Mouse (Mus musculus) myocyte (in vitro differentiated cells): ENCODE measurements around the gene Acer3. TPM values are rescaled to one million over a fixed set of nuclear protein-coding genes. Genes with fewer than 3 reads are reported as not detected.

Source experiments
- H3K27me3 ChIP-seq: one replicate; pipeline ENCODE4 v1.6.1; 2011; ENCODE audit not compliant: control insufficient read depth, insufficient read depth, insufficient read length
- H3K36me3 ChIP-seq: one replicate; pipeline ENCODE4 v1.6.1; 2011; ENCODE audit not compliant: control insufficient read depth, insufficient read depth
- H3K4me2 ChIP-seq: one replicate; pipeline ENCODE4 v1.6.1; 2011; ENCODE audit warnings: low read depth, control low read depth
- H3K4me3 ChIP-seq: one replicate; pipeline ENCODE4 v1.5.1; 2011; ENCODE audit warnings: mild to moderate bottlenecking, control low read depth, moderate library complexity
- H3K79me2 ChIP-seq: one replicate; pipeline ENCODE4 v1.6.1; 2011; ENCODE audit not compliant: control insufficient read depth, insufficient read depth
- H3ac ChIP-seq: one replicate; pipeline ENCODE4 v1.6.1; 2011; ENCODE audit not compliant: control insufficient read depth, insufficient read length
- CEBPB ChIP-seq: IDR thresholded peaks from 2 replicates; pipeline ENCODE4 v1.6.1; 2011; ENCODE audit warnings: mild to moderate bottlenecking, moderate library complexity; ENCODE audit not compliant: poor library complexity, insufficient read depth, severe bottlenecking
- E2F4 ChIP-seq: IDR thresholded peaks from one replicate; pipeline ENCODE4 v1.6.1; 2011; ENCODE audit warnings: mild to moderate bottlenecking, control low read depth, moderate library complexity; ENCODE audit not compliant: insufficient read depth
- MAX ChIP-seq: IDR thresholded peaks from one replicate; pipeline ENCODE4 v1.6.1; 2011; ENCODE audit warnings: low read depth, mild to moderate bottlenecking, control low read depth
- MYOD1 ChIP-seq, 3 experiments: IDR thresholded peaks; one replicate each; pipeline ENCODE4 v1.6.1; 2011; ENCODE audit warnings: control low read depth in 2 of 3, low read depth in 2 of 3, mild to moderate bottlenecking in 2 of 3, moderate library complexity in 1 of 3; ENCODE audit not compliant: insufficient read length in 2 of 3, control insufficient read depth in 1 of 3
- MYOG ChIP-seq, 3 experiments: IDR thresholded peaks; one replicate each; pipeline ENCODE4 v1.6.1; 2011; ENCODE audit warnings: control low read depth in 2 of 3, low read depth in 2 of 3, mild to moderate bottlenecking in 2 of 3; ENCODE audit not compliant: insufficient read length in 2 of 3, control insufficient read depth in 1 of 3, insufficient read depth in 1 of 3
- POLR2A ChIP-seq: IDR thresholded peaks from one replicate; pipeline ENCODE4 v1.6.1; 2011; ENCODE audit warnings: low read depth, mild to moderate bottlenecking, control low read depth, moderate library complexity; ENCODE audit not compliant: insufficient read length
- POLR2AphosphoS2 ChIP-seq: IDR thresholded peaks from one replicate; pipeline ENCODE4 v1.6.1; 2011; ENCODE audit warnings: low read depth, control low read depth; ENCODE audit not compliant: insufficient read length
- REST ChIP-seq: IDR thresholded peaks from one replicate; pipeline ENCODE4 v1.6.1; 2011; ENCODE audit warnings: mild to moderate bottlenecking, control low read depth, moderate library complexity; ENCODE audit not compliant: insufficient read depth, insufficient read length
- SRF ChIP-seq: IDR thresholded peaks from one replicate; pipeline ENCODE4 v1.6.1; 2011; ENCODE audit warnings: low read depth; ENCODE audit not compliant: control insufficient read depth, insufficient read length
- TCF12 ChIP-seq: IDR thresholded peaks from one replicate; pipeline ENCODE4 v1.6.1; 2011; ENCODE audit warnings: mild to moderate bottlenecking, control low read depth; ENCODE audit not compliant: poor library complexity, insufficient read depth, severe bottlenecking
- TCF3 ChIP-seq: IDR thresholded peaks from one replicate; pipeline ENCODE4 v1.6.1; 2011; ENCODE audit warnings: low read depth, control low read depth; ENCODE audit not compliant: insufficient read length
- USF1 ChIP-seq: IDR thresholded peaks from one replicate; pipeline ENCODE4 v1.6.1; 2011; ENCODE audit warnings: low read depth, mild to moderate bottlenecking, control low read depth, moderate library complexity
- polyA plus RNA-seq: library from polyadenylated mRNA; unstranded; fragments of >200 nt; fragmentation: generic; extraction: Trizol; gene quantifications from one replicate; pipeline ENCODE4 v1.2.1, GENCODE M21; 2012; ENCODE audit warnings: missing spikeins

The Acer3 gene
- polyA plus RNA-seq, 1 experiment, result 9.1 TPM

DNA sequence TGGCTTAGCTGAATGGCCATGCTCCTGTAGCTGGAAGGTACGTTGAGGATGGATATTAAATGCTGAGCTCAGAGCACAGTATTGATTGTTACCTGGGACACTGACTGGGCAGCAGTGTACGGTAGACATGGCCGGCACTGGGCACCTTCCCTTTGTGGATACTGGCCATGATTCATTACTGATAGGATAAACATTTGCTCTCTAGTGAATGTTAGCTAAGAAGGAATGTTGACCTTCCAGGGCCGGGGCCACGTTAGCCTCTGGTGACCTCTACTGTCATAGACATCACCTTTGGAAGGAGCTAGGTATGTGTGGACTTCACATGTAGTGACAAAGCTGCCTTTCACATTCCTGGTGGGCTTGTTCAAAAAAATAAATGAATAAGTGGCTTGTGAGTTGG, 26.5 kb upstream of the Acer3 start:
- Histone ChIP-seq H3K4me2 (no peak overlapping the region), H3K36me3 (no peaks in the 10 kb centered on the region), H3K4me3 (no peak overlapping the region), H3ac (no peak overlapping the region), H3K79me2 (no peaks in the 10 kb centered on the region), H3K27me3 (no peaks in the 10 kb centered on the region)
- TF ChIP-seq TCF12, result no peak

DNA sequence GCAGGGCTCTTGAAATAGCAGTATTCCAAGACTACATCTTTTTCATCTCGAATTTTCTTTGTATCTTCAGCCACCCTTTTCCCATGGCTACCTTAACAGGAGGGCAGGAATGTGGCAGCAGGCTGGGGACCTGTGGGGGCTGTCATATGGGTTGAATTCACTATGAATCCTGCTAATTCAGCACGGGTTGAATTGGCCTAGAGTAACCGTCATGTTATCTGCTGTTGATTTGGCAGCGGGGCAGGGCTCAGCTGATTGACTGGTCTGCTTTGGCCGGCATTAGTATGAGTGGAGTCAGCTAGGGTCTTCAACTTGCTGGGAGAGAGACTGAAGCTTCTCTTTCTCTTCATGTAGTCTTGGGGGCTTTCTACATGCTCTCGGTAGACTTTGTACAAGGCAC, 24.0 kb upstream of the Acer3 start:
- Histone ChIP-seq H3K36me3 (no peaks in the 10 kb centered on the region), H3K79me2 (no peaks in the 10 kb centered on the region), H3K4me2 (no peak overlapping the region), H3K4me3 (no peak overlapping the region), H3ac (no peak overlapping the region), H3K27me3 (no peaks in the 10 kb centered on the region)
- TF ChIP-seq SRF (no peak), E2F4 (no peak)

DNA sequence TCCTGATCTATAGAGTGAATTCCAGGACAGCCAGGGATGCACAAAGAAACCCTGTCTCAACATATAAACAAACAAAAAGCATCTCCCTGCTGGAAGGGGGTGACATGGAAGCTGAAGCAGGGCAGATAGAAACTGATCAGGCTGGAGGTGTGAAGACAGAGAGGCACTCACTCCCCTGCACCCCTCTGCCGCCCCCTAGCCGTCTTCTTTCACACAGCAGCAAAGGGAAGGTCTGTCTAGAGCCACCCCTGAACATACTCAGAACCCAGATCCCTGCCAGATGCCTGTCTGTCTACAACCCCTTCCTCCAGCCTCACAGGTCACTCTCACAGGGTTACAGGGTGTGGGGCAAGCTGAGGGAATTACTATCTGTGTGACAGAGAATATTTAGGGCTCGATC, 23.4 kb upstream of the Acer3 start:
- no peaks in the 10 kb centered on the region for H3K79me2 ChIP-seq
- H3ac ChIP-seq, result no peak overlapping the region
- TF ChIP-seq MAX (no peak), TCF3 (no peak), MYOD1 (IDR thresholded peaks at IDR 0.05; ENCODE audit: control insufficient read depth in 1 of 3, insufficient read length in 2 of 3, low read depth in 2 of 3) (no peak), TCF12 (no peak), MYOG (IDR thresholded peaks at IDR 0.05; ENCODE audit: control insufficient read depth in 1 of 3, insufficient read depth in 1 of 3, insufficient read length in 2 of 3, low read depth in 2 of 3) (no peak), REST (no peak), SRF (no peak), POLR2A (no peak), POLR2AphosphoS2 (no peak), CEBPB (no peak), E2F4 (no peak), USF1 (no peak)
- H3K36me3 ChIP-seq, result no peaks in the 10 kb centered on the region
- no peak overlapping the region for H3K4me2 ChIP-seq
- H3K27me3 ChIP-seq, result no peaks in the 10 kb centered on the region
- no peak overlapping the region for H3K4me3 ChIP-seq

DNA sequence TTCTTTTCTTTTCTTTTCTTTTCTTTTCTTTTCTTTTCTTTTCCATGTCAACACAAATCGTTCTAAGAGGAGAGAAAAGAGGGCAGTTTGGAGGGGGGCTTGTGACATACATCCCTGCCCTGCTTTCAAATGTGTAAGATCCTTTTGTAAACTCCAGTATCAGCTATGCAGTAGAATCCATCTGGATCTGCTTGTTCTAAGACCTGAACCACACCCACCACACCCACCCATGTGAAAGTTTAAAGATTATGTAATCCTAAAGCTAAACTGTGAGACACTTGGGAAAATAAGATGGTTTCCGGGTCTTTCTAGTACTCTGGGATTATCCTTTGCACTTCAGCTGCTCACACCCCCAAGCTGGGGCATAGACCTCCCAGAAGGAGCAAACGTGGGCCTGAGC, 21.2 kb upstream of the Acer3 start:
- Histone ChIP-seq H3K36me3 (no peaks in the 10 kb centered on the region), H3K27me3 (no peaks in the 10 kb centered on the region), H3K4me3 (peak overlapping the region; percentile 8), H3K4me2 (no peak overlapping the region), H3K79me2 (no peaks in the 10 kb centered on the region), H3ac (no peak overlapping the region)
- TF ChIP-seq TCF3, result no peak
- no peak for TF ChIP-seq MYOG (IDR thresholded peaks at IDR 0.05; ENCODE audit: control insufficient read depth in 1 of 3, insufficient read depth in 1 of 3, insufficient read length in 2 of 3, low read depth in 2 of 3)
- no peak for TF ChIP-seq TCF12
- no peak for TF ChIP-seq MYOD1 (IDR thresholded peaks at IDR 0.05; ENCODE audit: control insufficient read depth in 1 of 3, insufficient read length in 2 of 3, low read depth in 2 of 3)

DNA sequence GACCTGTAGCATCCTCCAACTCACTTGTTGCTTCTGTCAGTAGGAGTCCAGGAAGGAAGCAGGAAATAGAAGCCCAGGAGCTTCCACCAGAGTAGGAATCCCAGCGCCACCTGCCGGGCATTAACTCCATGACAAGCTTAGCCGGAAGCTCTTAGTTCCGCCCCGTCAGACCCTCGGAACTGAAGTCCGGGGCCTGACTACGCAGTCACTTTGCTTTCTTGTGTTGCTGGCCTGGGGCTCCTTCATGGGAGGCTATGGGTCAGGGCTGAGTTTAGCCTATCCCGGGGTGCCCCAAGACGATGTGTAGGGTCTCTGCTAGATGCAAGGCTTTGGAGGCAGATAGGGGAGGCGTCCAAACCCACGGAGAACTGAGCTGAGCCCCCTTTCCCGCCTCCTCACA, 20.5 kb upstream of the Acer3 start:
- no peaks in the 10 kb centered on the region for H3K79me2 ChIP-seq
- no peak for TF ChIP-seq E2F4
- no peak for TF ChIP-seq MYOD1 (IDR thresholded peaks at IDR 0.05; ENCODE audit: control insufficient read depth in 1 of 3, insufficient read length in 2 of 3, low read depth in 2 of 3)
- TF ChIP-seq MAX, result no peak
- TF ChIP-seq REST, result no peak
- no peak for TF ChIP-seq POLR2AphosphoS2
- no peak for TF ChIP-seq TCF12
- no peak for TF ChIP-seq TCF3
- no peak for TF ChIP-seq CEBPB
- no peak for TF ChIP-seq MYOG (IDR thresholded peaks at IDR 0.05; ENCODE audit: control insufficient read depth in 1 of 3, insufficient read depth in 1 of 3, insufficient read length in 2 of 3, low read depth in 2 of 3)
- TF ChIP-seq POLR2A, result no peak
- no peak for TF ChIP-seq SRF
- TF ChIP-seq USF1, result no peak
- peak overlapping the region; percentile 8 for H3K4me3 ChIP-seq
- no peaks in the 10 kb centered on the region for H3K27me3 ChIP-seq
- H3ac ChIP-seq, result no peak overlapping the region
- H3K4me2 ChIP-seq, result peak overlapping the region; percentile 85
- H3K36me3 ChIP-seq, result no peaks in the 10 kb centered on the region

DNA sequence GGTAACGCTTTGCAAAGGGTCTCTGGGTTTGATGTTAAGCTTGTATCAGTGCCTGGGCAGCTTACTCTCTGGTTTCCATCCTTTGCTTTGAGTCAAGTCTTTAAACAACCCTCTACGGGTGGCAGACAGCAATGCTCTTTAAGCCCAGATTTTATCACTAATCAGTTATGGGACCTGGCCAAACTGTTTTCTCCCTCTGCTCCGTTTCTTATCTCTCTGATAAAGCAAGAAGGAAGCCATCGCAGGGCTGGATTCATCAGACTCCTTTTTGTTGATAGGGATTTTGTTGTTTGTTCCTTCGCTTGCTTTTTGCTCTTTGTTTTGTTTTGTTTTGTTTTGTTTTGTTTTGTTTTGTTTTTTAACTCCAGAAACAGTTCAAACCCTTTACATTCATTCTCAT, 19.3 kb upstream of the Acer3 start:
- Histone ChIP-seq H3K36me3 (no peaks in the 10 kb centered on the region), H3K4me2 (no peak overlapping the region), H3K4me3 (no peak overlapping the region), H3K27me3 (no peaks in the 10 kb centered on the region), H3K79me2 (no peaks in the 10 kb centered on the region), H3ac (no peak overlapping the region)
- TF ChIP-seq MYOD1 (IDR thresholded peaks at IDR 0.05; ENCODE audit: control insufficient read depth in 1 of 3, insufficient read length in 2 of 3, low read depth in 2 of 3) (no peak), CEBPB (no peak), TCF12 (no peak), MYOG (IDR thresholded peaks at IDR 0.05; ENCODE audit: control insufficient read depth in 1 of 3, insufficient read depth in 1 of 3, insufficient read length in 2 of 3, low read depth in 2 of 3) (no peak), REST (no peak), TCF3 (no peak), USF1 (no peak), POLR2AphosphoS2 (no peak), MAX (no peak), E2F4 (no peak), POLR2A (no peak), SRF (no peak)
